Mouse (Mus musculus): ENCODE data around the gene Trnp1. TPM values are rescaled to one million over a fixed set of nuclear protein-coding genes. Genes with fewer than 3 reads are reported as not detected.

The Trnp1 gene
- total RNA-seq, 2 experiments from 2014 or later, result 1.4 to 2.4 TPM

DNA sequence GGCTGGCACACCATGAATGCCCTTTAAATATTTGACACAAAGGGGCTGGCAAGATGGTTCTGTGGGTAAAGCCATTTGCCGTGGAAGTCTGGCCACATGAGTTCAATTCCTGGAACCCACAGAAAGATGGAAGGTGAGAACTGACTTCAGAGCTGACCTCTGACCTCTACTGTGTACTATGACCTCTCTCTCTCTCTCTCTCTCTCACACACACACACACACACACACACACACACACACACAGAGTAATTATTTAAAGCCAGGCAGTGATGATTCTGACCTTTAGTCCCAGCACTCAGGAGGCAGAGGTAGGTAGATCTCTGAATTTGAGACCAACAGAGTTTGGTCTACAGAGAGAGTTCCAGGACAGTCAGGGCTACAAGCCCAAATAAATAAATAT is 38.3 kb downstream of the Trnp1 start:
- DNase-seq, result no peak

DNA sequence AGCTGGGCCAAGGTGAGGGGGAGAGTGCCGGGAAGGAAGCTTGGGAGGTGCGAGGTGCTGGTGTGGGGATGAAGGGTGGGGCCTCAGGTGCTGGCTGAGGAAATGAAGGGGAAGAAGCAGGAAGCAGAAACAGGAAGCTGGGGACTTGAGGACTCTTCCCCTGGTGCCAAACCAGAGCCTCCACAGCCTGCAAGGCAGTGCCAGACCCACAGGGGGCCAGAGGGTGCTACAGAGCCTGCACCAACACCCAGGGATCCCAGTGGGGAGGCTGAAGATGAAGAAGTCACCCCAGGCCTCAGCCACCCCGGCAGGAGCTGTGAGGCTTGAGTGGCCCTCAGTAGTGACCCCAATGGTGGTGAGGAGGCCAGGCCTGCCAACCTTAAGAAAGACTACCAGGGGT is 40.3 kb downstream of the Trnp1 start:
- no peak for DNase-seq

GRCm38 (mm10) chr4:133452433-133452832 is 45.9 kb downstream of the Trnp1 start:
- no peak for DNase-seq

- DNase-seq, result peak; percentile 92
Observed at GRCm38 (mm10) chr4:133451536-133451935, 46.8 kb downstream of the Trnp1 start.

GRCm38 (mm10) chr4:133449726-133450125 is 48.6 kb downstream of the Trnp1 start:
- peak; percentile 70 for DNase-seq

DNA sequence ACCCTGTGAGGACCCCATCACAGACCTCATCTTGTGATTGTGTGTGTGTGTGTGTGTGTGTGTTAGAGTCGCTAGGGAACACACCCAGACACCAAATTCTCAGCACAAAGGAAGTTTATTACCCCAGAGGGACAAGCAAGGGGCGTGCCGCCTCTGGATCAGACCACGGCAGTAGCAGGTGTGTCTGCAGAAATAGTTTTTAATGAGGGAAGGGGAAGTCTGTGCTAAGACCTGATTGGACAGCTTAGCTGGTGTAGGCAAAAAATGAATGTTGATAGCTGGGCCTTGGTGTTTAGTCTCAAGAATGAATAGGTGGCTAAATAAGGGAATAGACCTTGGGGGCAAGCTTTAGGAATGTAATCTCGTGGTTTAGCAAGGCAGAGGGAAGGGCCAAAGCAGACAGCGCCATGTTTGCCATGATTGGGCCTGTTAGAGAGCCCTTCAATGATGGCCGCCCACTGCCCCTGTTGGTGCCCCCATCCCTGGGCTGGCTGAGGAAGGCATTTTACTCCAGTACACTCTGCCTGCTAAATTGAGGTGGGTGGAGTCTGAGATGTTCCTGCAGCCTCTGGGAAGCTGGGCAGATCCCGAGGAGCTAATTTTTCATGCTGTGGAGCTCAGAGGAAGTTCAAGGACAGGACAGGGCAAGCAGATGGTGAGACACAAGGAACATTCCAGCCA is 49.5 kb downstream of the Trnp1 start:
- no peak for DNase-seq

GRCm38 (mm10) chr4:133447967-133448366 is 50.4 kb downstream of the Trnp1 start:
- no peak for DNase-seq

GRCm38 (mm10) chr4:133447366-133447765 is 51.0 kb downstream of the Trnp1 start:
- no peak for DNase-seq

- DNase-seq, result no peak
Observed at GRCm38 (mm10) chr4:133445727-133446126, 52.6 kb downstream of the Trnp1 start.

- DNase-seq, result peak; percentile 48
Observed at GRCm38 (mm10) chr4:133443085-133443484, 55.3 kb downstream of the Trnp1 start.

- DNase-seq, result no peak
Observed at GRCm38 (mm10) chr4:133442194-133442593, 56.2 kb downstream of the Trnp1 start.

Other genes starting within 250 kb of the Trnp1 start
- gene Sytl1, start 235.4 kb downstream of the Trnp1 start, total RNA-seq (2021), result under 1 TPM; 0.48 to 0.79 TPM
- 10 to 100 TPM; 35.1 to 35.6 TPM for gene Tmem222, start 220.8 kb downstream of the Trnp1 start, total RNA-seq (2021)
- gene Wdtc1, start 145.1 kb downstream of the Trnp1 start, total RNA-seq (2021), result 10 to 100 TPM; 46.9 to 47.9 TPM
- gene Slc9a1, start 128.8 kb downstream of the Trnp1 start, total RNA-seq (2021), result 10 to 100 TPM; 21.1 to 24.4 TPM
- gene Tent5b, start 18.4 kb downstream of the Trnp1 start, total RNA-seq (2021), result 1 to 10 TPM; 1.9 to 3.1 TPM
- gene Kdf1, start 20.4 kb upstream of the Trnp1 start, total RNA-seq (2021), result not detected
- gene Nudc, start 47.4 kb upstream of the Trnp1 start, total RNA-seq (2021), result 10 to 100 TPM; 89.3 to 90.2 TPM
- gene Nr0b2, start 54.8 kb upstream of the Trnp1 start, total RNA-seq (2021), result 10 to 100 TPM in 1 of 2 experiments, 1 to 10 TPM in 1; 8.0 to 11.5 TPM
- gene Gpatch3, start 76.2 kb upstream of the Trnp1 start, total RNA-seq (2021), result 1 to 10 TPM; 5.2 to 6.0 TPM
- 10 to 100 TPM; 11.0 to 11.1 TPM for gene Gpn2, start 85.8 kb upstream of the Trnp1 start, total RNA-seq (2021)
- 1 to 10 TPM; 1.3 to 1.4 TPM for gene Sfn, start 103.6 kb upstream of the Trnp1 start, total RNA-seq (2021)
- 10 to 100 TPM; 21.4 to 22.1 TPM for gene Zdhhc18, start 151.6 kb upstream of the Trnp1 start, total RNA-seq (2021)
- 10 to 100 TPM in 1 of 2 experiments, 1 to 10 TPM in 1; 9.8 to 12.0 TPM for gene Pigv, start 174.1 kb upstream of the Trnp1 start, total RNA-seq (2021)